Mouse (Mus musculus) neural tube, embryonic 15.5 days (tissue): ENCODE results near the gene Slc1a4. TPM values are rescaled to one million over a fixed set of nuclear protein-coding genes. Genes with fewer than 3 reads are reported as not detected.

Experiments
- ATAC-seq: fragments of 200-750 bp; cut with Nextera tagmentation; 2 replicates; pipeline ENCODE4 v1.8.0; 2017; ENCODE audit warnings: mild to moderate bottlenecking, moderate TSS enrichment, moderate library complexity; ENCODE audit not compliant: low FRiP score
- H3K27ac ChIP-seq: fragments of 300-500 bp; sonication (generic); replicated peaks from 2 replicates; pipeline ENCODE4 v1.5.1; 2015; ENCODE audit warnings: mild to moderate bottlenecking, inconsistent platforms
- H3K27me3 ChIP-seq: fragments of 300-500 bp; sonication (generic); replicated peaks from 2 replicates; pipeline ENCODE4 v1.6.1; 2015; ENCODE audit warnings: inconsistent platforms
- H3K36me3 ChIP-seq: fragments of 300-500 bp; sonication (generic); 2 replicates; pipeline ENCODE4 v1.6.1; 2015; ENCODE audit warnings: inconsistent platforms
- H3K4me1 ChIP-seq: fragments of 300-500 bp; sonication (generic); 2 replicates; pipeline ENCODE4 v1.6.1; 2015; ENCODE audit warnings: inconsistent platforms
- H3K4me2 ChIP-seq: fragments of 300-500 bp; sonication (generic); 2 replicates; pipeline ENCODE4 v1.6.1; 2015; ENCODE audit warnings: inconsistent platforms, mild to moderate bottlenecking, moderate library complexity
- H3K4me3 ChIP-seq: fragments of 300-500 bp; sonication (generic); replicated peaks from 2 replicates; pipeline ENCODE4 v1.5.1; 2015; ENCODE audit warnings: mild to moderate bottlenecking, inconsistent platforms
- H3K9ac ChIP-seq: fragments of 300-500 bp; sonication (generic); replicated peaks from 2 replicates; pipeline ENCODE4 v1.6.1; 2015; ENCODE audit warnings: mild to moderate bottlenecking, inconsistent platforms
- H3K9me3 ChIP-seq: fragments of 300-500 bp; sonication (generic); replicated peaks from 2 replicates; pipeline ENCODE4 v1.6.1; 2016; ENCODE audit warnings: inconsistent platforms
- WGBS: fragments of 180-500 bp; shearing (Covaris S2); methylation state at CpG from one replicate; pipeline ENCODE4 v1.1.7; 2015; ENCODE audit warnings: mixed read lengths; 5-methylcytosine and 5-hydroxymethylcytosine counted together
- polyA plus RNA-seq: library from polyadenylated mRNA; unstranded; fragments of >200 nt; fragmentation: Nextera tagmentation; extraction: Ambion mirVana; gene quantifications from 2 replicates; pipeline ENCODE4 v1.2.1, GENCODE M21; 2015

Slc1a4 gene
- polyA plus RNA-seq: 56.0 and 61.0 TPM in 2 replicates

DNA sequence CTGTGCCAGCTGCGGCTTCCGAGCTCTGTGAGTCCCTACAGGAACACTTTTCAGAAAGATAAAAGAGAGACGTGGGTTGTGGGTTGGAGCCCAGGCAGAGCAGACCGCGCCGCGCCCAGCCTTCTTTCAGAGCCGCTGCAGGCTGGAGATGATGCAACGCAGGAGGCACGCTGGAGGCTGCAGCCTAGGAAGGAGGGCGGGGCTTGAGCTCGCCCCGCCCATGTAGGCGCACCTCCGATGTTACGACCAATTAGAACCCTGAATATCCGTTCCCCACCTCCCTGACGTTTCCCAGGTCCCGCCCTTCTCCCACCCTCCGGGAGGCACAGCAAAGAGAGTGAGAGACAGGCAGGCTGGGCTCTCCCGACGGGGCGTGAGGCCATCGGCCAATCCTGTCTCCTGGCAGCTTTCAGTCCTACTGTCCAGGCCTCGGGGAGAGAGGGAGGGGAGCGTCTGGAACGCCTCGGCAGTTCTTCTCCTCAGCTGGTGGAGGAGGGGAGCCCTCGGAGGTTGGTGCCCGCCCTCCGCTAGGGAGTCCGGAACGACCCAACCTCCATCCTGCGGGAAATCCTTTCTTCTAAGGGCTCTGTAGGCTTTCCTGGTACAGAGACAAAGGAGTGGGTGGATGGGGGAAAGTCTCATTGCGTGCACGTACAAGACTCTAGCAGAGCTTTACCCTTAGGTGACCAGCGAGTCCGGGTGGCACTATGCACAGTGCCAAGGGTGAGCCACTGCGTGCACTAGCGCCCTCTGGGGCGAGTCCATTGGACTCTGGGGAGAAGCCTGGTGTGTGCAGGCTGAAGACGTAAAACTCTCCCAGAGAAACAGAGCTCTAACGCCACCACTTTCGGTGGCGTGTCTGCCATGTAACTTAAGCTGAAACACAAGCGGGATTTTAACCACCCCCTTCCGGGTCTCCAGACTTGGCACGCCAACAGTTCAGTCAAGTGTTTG is at the start of gene Slc1a4:
TSS of gene Slc1a4 (minus strand) at position 153 of the 954 bp plus-strand sequence.
- Histone ChIP-seq H3K4me2 (peak within 1 kb of the TSS; percentile 82), H3K9ac (peak within 1 kb of the TSS; percentile 79), H3K9me3 (no peaks in the 10 kb centered on the region), H3K36me3 (no peaks in the 10 kb centered on the region), H3K4me3 (peak within 1 kb of the TSS; percentile 79), H3K4me1 (peaks cover 45% of the 10 kb centered on the region), H3K27me3 (no peaks in the 10 kb centered on the region), H3K27ac (peak within 1 kb of the TSS; percentile 97)
- under 1% methylated on average over 48 of the region's 48 CpGs for WGBS
- ATAC-seq: peak; percentile 98

DNA sequence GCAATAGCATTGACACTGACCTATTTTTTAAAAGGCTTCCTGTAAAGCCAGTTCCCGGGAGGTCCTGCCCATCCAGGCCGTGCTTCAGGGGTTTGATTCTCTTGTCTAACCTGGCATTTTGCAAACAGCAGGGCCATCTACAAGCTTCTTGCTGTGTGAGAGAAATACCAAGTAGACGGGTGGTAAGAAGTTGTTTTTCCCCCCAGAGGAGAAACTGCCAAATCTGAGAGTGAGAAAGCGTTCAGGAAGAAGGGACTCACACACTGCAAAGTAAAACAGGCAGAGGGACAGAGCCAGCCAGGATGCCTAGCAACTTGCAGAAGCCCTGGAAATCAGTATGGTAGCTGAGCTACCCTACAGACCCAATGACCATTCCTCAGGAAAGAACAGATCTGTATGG is 47.6 kb upstream of the Slc1a4 start:
- H3K36me3 ChIP-seq: no peaks in the 10 kb centered on the region
- no peaks in the 10 kb centered on the region for H3K27me3 ChIP-seq
- H3K4me3 ChIP-seq: no peak overlapping the region
- no peak overlapping the region for H3K27ac ChIP-seq
- no peaks in the 10 kb centered on the region for H3K9me3 ChIP-seq
- no peak overlapping the region for H3K9ac ChIP-seq
- H3K4me2 ChIP-seq: no peak overlapping the region
- no peak for ATAC-seq
- H3K4me1 ChIP-seq: no peaks in the 10 kb centered on the region
- WGBS: 67% methylated on average over 4 of the region's 4 CpGs

DNA sequence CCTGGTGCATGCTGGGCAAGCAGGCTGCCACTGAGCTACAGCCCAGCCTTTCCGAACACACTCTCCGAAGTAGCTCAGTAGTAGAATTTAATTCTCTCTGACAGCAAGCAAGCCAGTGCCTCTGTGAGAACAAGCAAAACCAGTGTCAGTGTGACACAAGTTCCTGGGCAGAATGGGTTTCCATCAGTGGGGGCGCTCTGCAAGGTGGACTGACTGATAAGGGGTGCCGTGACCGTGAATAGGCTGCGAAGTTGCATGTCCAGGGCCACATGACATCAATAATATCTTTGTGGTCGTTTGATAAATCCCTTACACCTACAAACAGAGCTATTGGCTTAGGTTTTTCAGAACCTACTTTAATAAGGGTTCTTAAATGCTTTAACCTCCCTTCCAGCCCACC is 44.1 kb upstream of the Slc1a4 start:
- Histone ChIP-seq H3K4me3 (no peak overlapping the region), H3K27ac (no peak overlapping the region), H3K36me3 (no peaks in the 10 kb centered on the region), H3K4me1 (no peaks in the 10 kb centered on the region), H3K9ac (no peak overlapping the region), H3K4me2 (no peak overlapping the region), H3K9me3 (no peaks in the 10 kb centered on the region), H3K27me3 (no peaks in the 10 kb centered on the region)
- no peak for ATAC-seq
- 92% methylated on average over 7 of the region's 7 CpGs for WGBS

DNA sequence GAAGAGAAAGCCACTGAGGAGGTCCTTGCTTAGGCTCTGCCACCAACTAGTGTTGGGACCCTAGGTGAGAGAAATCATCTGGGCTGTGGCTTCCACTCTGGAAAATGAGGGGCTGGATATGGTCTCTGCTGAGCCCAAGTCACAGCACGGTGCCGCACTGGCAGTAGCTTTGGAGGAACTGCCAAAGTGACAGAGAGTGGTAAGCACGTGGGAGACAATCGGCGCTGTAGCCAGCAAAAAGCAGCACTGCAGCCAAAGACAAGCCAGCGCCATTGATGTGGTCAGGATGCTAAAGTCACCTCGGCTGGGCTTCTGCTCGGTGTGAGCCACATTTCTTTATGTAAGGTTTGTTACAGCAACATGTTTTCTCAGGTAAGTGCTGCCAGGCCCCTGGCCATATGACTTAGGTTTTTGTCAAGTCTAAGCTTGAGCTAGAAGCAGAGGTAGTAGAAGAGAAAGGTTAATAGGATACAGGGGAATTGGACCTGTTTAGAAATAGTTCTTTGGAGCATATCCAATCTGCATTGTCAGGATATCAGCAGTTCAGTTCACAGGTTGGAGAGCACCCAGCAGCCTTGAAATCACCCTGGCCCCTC is 40.2 kb upstream of the Slc1a4 start:
- Histone ChIP-seq H3K4me2 (no peak overlapping the region), H3K9me3 (no peaks in the 10 kb centered on the region), H3K4me3 (no peak overlapping the region), H3K27me3 (no peaks in the 10 kb centered on the region), H3K4me1 (no peaks in the 10 kb centered on the region), H3K27ac (no peak overlapping the region), H3K9ac (no peak overlapping the region), H3K36me3 (no peaks in the 10 kb centered on the region)
- peak; percentile 45; the same call in 1 of the 2 replicates for ATAC-seq
- 68% methylated on average over 8 of the region's 8 CpGs for WGBS

DNA sequence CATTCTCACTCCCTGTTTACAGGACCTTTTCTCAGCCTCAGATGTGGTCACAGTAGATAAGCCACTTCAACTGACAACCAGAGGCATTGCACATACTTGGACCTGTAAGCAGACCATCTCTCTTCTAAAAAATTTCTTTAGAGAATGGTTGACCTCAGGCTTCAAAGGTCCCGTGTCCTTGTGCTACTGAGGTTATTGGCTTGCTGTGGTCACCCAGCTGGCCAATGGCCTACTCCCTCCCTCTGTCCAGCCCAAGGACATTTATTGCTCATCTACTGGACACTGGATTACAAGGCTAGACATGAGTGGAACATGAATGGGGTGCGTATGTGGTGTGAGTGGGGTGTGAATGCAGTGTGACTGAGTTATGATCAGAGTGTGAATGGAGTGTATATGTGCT is 38.0 kb upstream of the Slc1a4 start:
- Histone ChIP-seq H3K4me1 (no peaks in the 10 kb centered on the region), H3K27me3 (no peaks in the 10 kb centered on the region), H3K4me3 (no peak overlapping the region), H3K36me3 (no peaks in the 10 kb centered on the region), H3K9ac (no peak overlapping the region), H3K27ac (no peak overlapping the region), H3K9me3 (no peaks in the 10 kb centered on the region), H3K4me2 (no peak overlapping the region)
- no peak for ATAC-seq
- 88% methylated on average over 2 of the region's 2 CpGs for WGBS

DNA sequence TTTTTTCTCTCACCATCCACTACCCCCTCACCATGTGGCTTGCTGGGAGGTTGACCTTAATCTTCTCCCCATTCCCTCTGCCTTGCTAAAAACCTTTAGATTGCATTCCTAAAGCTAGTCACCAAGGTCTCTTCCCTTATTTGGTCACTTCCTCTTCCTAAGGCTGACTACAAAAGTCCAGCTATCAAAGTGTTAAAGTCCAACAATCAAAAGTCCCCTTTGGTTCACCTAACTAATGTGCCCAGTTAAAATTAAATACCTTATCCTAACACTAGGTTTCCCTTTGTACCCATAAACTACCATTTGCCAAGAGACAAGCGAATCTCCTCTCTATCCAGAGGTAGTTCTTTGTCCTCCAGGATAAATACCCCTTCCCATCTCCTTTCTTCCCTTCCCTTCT is 33.9 kb upstream of the Slc1a4 start:
- Histone ChIP-seq H3K4me2 (no peak overlapping the region), H3K9ac (no peak overlapping the region), H3K4me3 (no peak overlapping the region), H3K27me3 (no peaks in the 10 kb centered on the region), H3K27ac (no peak overlapping the region), H3K36me3 (no peaks in the 10 kb centered on the region), H3K4me1 (no peaks in the 10 kb centered on the region), H3K9me3 (no peaks in the 10 kb centered on the region)
- WGBS: 76% methylated on average over 1 of the region's 1 CpGs
- ATAC-seq: no peak

DNA sequence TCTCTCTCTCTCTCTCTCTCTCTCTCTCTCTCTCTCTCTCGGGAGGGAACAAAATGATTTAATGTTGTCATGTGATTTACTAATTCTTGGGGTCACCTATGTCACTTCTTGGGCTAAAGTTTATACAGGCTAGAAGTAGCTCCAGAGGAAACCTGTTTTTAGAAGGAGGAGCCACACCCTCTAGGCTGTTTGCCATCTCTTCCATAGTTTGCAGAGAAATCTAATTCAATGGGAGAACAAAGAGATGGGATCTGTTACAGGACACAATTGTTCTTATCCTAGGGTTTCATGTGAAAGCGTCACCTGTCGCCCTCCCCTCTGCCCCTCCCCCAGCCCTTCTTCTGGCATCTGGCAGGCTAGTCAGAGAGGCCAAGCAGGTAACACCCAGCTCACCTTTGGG is 28.8 kb upstream of the Slc1a4 start:
- Histone ChIP-seq H3K9ac (no peak overlapping the region), H3K4me2 (no peak overlapping the region), H3K9me3 (no peaks in the 10 kb centered on the region), H3K27me3 (no peaks in the 10 kb centered on the region), H3K4me3 (no peak overlapping the region), H3K27ac (no peak overlapping the region), H3K36me3 (no peaks in the 10 kb centered on the region), H3K4me1 (no peaks in the 10 kb centered on the region)
- 66% methylated on average over 3 of the region's 3 CpGs for WGBS
- no peak for ATAC-seq

- Histone ChIP-seq H3K4me1 (no peaks in the 10 kb centered on the region), H3K9ac (no peak overlapping the region), H3K4me3 (no peak overlapping the region), H3K4me2 (no peak overlapping the region), H3K9me3 (no peaks in the 10 kb centered on the region), H3K27ac (no peak overlapping the region), H3K36me3 (no peaks in the 10 kb centered on the region), H3K27me3 (no peaks in the 10 kb centered on the region)
- ATAC-seq: no peak
- WGBS: 69% methylated on average over 9 of the region's 9 CpGs
These were observed 25.4 kb upstream of the Slc1a4 start for GRCm38 (mm10) chr11:20357684-20358447.

- no peak for ATAC-seq
- Histone ChIP-seq H3K27ac (no peak overlapping the region), H3K9ac (no peak overlapping the region), H3K4me3 (no peak overlapping the region), H3K9me3 (no peaks in the 10 kb centered on the region), H3K36me3 (no peaks in the 10 kb centered on the region), H3K4me1 (no peaks in the 10 kb centered on the region; the same call in 1 of the 2 replicates), H3K27me3 (no peaks in the 10 kb centered on the region), H3K4me2 (no peak overlapping the region)
- 86% methylated on average over 2 of the region's 2 CpGs for WGBS
These were observed 16.0 kb upstream of the Slc1a4 start for GRCm38 (mm10) chr11:20348466-20348865.

DNA sequence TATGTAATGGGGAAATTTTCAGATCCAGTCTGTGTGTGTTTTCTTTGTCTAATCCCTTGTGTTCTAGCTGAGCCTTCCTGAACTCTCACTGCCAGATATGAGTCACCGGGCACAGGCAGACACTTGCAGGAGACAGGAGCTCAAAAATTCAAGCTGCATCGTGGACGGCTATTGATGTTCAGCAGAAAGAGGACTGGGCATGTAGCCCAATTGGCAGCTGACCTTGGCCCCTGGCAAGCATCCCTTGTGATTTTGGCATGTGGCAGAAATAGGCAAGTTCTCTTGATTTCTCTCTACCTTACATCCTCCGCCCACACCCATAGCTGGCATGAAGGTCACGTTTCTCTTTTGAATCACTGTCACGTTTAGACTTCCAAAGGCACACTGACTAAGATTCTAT is 15.0 kb upstream of the Slc1a4 start:
- H3K4me1 ChIP-seq: no peaks in the 10 kb centered on the region; the same call in 1 of the 2 replicates
- no peak overlapping the region for H3K27ac ChIP-seq
- no peaks in the 10 kb centered on the region for H3K36me3 ChIP-seq
- H3K9me3 ChIP-seq: no peaks in the 10 kb centered on the region
- no peak overlapping the region for H3K9ac ChIP-seq
- H3K4me2 ChIP-seq: no peak overlapping the region
- ATAC-seq: no peak
- no peaks in the 10 kb centered on the region for H3K27me3 ChIP-seq
- no peak overlapping the region for H3K4me3 ChIP-seq
- WGBS: 69% methylated on average over 6 of the region's 6 CpGs

GRCm38 (mm10) chr11:20346369-20346768 is 13.9 kb upstream of the Slc1a4 start:
- Histone ChIP-seq H3K4me3 (no peak overlapping the region), H3K36me3 (no peaks in the 10 kb centered on the region), H3K9me3 (no peaks in the 10 kb centered on the region), H3K4me1 (no peaks in the 10 kb centered on the region; the same call in 1 of the 2 replicates), H3K27ac (no peak overlapping the region), H3K9ac (no peak overlapping the region), H3K27me3 (no peaks in the 10 kb centered on the region), H3K4me2 (no peak overlapping the region)
- ATAC-seq: no peak; the same call in 1 of the 2 replicates
- 80% methylated on average over 2 of the region's 2 CpGs for WGBS
